Mouse (Mus musculus): ENCODE results near the gene Vps50.

Gene Vps50

DNA sequence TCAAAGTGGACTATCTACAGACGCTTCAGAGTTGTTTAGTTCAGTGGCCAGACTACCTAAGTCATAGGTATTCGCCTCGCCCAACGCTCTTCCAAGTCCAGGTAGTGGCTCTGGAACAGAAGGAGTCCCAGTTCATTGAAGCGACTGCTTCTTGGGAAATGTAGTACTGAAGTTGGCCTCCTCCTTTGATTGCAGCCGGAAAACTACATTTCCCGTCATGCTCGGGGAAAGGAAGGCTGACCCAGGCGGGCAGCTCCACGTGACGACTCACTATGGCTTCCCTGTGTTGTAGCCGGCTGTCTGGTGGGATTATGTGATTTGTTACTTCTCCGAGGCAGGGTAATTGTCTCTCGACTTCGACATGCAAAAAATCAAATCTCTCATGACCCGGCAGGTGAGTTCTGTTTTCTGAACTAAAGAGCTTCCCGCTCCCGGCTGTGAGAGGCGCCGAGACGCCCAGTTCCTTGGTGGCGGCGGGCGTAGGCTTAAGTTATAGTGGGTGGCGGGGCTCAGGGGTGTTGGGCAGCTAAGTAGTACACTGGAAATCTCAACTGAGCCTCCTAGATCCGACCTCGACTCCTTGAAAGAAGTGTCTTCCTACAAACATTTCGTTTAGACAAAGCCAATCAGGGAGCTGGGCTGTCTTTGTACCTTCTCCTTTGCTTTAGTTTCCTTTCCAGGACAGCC is at the start of gene Vps50, which contains the start of gene Hepacam2:
Gene Vps50 (plus strand): TSS at position 221 of the 687 bp plus-strand sequence.
Gene Hepacam2 (minus strand): TSS at position 137 of the 687 bp plus-strand sequence.
- in situ Hi-C loops (cut with MboI, MseI): no loop called here

DNA sequence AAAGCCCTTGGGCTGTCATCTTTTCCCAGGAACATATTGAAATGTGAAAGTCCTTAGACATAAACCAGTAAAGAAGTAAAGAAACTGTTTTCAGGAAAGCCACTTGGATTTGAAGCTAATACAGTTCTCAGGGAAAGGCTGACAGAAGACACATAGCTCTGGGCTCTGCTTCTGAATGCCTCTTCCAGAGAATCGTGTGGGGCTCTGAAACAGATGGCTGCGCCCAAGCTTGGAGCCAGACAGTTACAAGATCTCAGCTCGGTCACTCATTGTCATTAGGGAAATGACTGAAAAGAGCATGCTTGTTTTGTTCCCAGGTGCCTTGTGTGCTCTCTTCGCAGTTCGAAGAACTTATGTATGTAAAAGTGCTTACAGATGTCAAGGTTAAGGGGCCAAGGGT is 43.8 kb upstream of the Vps50 start:
- in situ Hi-C loops (cut with MboI, MseI): no loop called here

DNA sequence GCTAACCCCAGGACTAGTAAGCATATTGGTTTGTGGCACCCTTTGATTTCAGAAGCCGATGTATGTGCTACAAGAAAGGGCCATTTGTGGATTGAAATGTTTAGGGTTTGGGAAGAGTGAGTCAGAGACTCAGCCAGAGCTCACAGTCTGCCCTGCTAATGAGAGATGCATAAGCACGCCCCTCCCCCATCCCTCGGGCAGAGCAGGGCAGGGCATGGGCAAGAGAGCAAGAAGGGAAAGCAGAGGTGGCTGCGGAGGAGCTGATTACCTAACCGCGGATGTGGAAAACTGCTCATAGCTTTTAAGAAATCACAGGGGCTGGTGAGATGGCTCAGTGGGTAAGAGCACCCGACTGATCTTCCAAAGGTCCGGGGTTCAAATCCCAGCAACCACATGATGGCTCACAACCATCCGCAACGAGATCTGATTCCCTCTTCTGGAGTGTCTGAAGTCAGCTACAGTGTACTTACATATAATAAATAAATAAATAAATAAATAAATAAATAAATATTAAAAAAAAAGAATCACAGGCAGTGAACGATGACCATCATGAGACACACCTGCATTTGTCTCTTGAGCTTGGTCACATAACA is 42.1 kb upstream of the Vps50 start:
- in situ Hi-C loops (cut with MboI, MseI): no loop called here

DNA sequence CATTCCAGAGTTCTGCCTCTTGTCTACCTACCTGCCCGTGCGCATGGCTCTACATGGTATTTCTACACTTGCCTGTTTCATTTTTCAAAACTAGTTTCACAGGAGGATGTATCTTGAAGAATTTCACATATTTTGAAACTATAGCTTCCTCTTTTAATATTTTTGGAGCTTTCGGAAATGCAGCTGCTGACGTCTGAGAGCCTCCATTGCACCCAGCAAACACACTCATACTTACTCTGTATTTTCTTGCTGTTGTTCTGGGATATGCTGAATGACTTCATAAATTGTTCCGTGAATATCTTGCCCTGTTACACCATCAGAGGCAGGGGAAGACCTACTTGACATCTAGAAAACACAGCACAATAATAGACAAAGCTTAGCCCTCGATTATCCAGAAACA is 35.2 kb upstream of the Vps50 start:
- in situ Hi-C loops (cut with MboI, MseI): no loop called here

DNA sequence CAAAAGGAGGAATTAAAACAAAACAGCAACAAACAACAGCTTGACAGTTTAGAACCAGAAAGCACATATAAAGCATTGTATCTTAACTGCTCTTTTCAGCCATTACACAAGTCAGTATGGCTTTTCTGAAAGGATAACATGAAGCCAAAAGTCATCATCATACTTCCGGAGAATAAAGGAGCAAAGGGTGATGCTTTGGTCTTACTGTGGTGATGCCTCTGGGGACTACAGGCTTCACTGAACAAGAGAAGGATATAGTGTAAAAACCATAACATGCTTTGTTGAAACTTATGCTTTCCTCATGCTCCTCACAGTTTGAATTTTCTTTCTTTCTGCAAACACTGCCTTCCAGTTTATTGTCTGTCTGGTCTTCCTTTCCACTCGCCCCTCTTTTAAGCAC is 34.6 kb upstream of the Vps50 start:
- in situ Hi-C loops (cut with MboI, MseI): no loop called here

DNA sequence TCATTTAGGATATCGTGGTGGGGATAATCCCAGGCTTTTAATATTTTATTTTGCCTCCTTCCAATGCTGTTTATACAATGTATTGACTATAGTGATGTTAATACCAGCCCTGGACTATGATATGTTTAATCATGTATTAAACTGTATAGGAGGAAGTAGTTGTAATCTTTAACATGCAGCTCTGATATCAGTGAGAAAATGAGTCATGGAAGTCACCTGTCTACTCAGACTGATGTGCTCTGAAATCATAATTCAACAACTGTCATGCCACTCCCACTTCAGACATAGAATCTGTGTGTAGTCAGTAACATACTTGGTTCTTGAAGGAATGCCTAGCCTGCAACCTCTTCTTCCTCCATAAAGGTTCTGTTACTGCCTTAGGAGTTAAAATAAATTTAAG is 29.6 kb upstream of the Vps50 start:
- in situ Hi-C loops (cut with MboI, MseI): no loop called here

DNA sequence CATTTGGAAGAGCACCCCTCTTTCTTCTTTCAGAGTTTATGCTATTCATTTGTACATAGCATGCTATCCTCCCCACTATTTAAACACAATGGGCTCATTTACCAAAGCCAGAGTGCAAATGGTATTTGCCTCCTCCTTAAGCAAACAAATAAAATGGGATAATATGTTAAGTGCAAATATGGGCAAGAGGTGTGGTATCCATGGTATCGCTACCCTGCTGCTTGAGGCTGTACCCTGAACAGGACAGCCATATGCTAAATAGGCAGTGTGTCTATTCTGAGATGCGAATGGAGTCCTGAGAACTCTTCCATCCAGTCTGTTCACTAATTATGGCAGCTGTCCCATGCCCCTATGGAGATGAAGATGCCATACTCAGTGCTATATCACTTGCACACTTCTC is 27.5 kb upstream of the Vps50 start:
- in situ Hi-C loops (cut with MboI, MseI): no loop called here

DNA sequence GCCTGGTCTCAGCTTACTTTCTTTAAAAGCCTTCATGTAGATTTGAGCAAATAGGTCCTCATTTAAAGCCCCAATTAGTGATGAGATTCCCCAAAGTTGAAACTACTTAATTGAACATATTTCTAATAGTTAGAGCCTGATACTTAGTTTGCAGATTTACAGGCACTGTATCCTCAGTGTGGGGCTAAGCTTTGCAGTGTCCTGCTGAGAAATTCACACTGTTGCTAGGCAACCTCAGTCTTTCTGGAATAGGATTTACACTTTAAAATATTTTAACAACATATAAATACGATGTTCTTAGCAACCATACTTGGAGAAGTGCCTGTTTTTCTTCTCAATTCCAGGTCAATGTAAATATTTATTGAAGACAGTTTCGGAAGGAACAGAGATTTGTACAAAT is 21.9 kb upstream of the Vps50 start:
- in situ Hi-C loops (cut with MboI, MseI): no loop called here

DNA sequence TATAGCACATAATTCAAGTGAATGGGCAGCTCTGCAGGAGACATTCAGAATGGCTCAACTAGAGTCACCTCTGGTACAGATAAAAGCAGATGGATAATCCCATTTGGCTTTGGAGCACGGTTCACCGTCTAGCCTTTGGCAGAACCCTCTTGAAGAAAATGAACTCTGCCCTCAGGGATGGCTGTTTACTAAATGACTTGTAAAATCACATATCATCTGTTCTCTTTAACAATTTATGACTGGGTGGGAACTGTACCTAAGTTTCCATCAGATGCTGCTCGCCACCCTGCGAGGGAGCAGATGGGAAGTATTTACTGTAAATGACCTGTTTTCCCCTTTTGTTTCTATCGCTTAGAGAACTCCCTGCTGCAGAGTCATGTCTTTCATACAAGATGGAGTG is 18.3 kb upstream of the Vps50 start:
- in situ Hi-C loops (cut with MboI, MseI): no loop called here

DNA sequence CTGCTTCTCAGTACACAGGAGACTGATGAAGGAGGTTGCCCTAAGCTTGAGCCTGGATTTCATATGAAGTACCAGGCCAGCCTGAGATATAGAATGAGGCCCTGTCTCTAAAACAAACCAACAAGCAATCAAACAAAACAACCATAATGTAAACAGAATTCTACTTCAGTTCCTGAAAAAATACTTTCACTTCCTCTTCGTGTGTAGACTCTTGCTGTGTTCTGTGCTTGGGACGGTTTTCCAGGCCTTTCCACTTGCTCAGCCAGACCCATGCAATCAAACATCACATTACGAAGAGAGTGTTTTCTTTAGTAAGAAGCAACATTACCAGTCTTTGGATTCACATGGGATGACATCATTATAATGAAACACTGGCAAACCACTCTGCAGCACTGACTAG is 16.5 kb upstream of the Vps50 start:
- in situ Hi-C loops (cut with MboI, MseI): no loop called here

DNA sequence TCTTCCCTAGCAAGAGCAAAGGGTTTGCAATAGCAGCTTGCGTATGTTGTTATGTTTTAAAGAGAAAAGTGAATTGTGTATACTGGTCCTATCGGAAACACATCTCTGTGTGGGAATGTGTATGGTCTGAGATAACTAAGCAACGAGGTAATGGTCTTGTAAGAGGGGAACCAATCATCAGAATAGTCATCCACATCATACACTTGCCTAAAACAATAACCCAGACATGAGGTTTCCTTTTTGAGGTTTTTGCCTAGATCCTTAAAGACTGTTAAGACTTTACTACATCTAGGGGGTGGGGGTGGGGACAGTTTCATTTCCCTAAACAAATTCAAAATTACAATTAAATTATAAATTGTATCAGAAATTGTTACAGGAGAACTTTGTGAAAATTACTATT is 13.0 kb upstream of the Vps50 start:
- in situ Hi-C loops (cut with MboI, MseI): no loop called here

DNA sequence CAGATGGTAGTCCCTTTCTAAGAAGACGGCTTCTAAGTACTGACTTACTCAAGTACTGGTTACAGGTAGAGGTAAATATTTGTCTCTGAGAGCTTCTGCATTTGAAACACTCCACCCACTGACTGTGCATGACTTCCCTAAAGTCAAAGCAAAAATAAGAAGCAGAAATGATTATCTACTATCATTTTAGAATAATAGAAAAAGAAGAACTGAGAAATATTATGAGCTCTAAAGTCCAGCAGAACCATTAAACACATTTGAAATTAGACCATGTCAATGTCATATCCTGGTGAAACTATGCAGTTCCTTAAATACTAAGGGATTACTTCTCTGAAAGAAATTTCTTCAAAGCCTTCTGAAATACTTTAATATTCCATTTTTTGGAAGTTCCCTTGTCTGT is 10.8 kb upstream of the Vps50 start:
- in situ Hi-C loops (cut with MboI, MseI): no loop called here

DNA sequence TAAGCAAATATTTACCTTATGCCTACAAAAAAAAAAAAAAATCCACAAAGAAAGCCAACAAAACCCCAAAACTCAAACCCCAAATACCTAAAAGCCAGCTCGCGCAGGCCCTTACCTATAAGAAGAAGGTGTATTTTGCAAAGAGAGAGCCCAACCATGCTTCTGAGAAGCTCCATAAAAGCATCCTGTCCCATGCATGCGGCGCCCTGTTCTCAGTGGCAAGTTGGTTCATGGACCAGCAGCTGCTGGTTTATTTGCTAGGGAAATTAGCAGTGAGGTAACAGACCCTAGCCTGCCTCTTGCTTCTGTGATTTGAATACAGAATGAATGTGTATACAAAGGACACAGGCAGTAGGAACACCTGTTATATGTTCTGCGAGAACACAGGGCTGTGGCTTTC is 3.9 kb upstream of the Vps50 start:
- in situ Hi-C loops (cut with MboI, MseI): no loop called here

DNA sequence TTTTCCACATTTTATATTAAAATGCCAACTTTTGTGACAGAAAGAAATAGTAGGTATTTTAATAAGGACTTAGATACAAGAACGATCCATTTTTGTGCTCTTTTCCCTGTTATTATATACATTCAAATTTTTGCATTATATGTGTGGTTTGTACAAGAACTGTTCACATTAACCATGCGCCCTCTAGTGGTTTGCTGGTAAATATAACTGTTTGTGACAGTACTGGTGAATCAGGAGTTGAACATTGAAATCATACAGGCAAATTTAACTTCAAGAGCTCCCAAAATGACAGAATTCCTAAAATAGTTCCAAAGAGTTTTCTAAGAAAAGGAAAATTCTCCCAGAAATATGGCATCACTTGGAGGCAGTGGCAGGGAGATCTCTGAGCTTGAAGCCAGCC is 2.0 kb upstream of the Vps50 start:
- in situ Hi-C loops (cut with MboI, MseI): no loop called here

DNA sequence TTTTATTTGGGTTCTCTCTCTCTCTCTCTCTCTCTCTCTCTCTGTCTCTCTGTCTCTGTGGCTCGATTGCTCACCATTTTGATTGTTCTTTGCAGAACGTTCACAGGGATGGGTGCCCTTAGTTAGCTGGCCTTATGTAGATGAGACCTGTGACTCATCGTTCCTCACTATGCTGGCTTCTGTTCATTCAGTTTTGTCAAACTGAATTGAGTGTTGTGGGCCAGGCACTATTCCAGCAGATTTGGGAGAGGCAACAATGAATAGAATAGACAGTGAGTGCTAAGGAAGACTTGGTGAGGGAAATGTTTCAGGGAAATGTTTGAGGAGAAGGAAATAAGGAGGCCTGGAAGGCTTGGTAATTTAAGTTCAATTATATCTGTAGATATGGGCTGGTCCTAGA is 2.1 kb downstream of the Vps50 start:
- in situ Hi-C loops (cut with MboI, MseI): loop anchor here in 1 of 2 experiments (10.0 kb wide), 1 partner anchor 585 kb away; the partner anchor contains the start of gene Bet1

DNA sequence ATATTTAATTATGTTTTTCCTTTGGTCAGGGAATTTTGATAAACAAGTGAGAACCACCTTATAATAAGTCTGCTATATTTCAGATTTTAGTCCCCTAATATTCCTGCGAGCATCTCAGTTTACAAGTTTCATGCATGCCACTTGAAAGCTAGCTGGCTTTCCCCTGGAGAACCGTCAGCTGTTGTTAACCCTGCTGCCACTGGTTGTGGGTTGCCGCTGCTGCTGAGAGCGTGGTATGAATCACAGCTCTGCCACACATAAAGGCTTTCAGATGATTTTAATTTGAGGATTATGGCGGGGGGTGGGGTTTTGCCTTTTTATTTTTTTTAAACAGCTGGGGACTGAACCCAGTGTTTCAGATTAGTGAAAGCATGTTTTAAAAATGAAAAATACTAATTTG is 7.1 kb downstream of the Vps50 start:
- in situ Hi-C loops (cut with MboI, MseI): loop anchor here in 1 of 2 experiments (10.0 kb wide), 1 partner anchor 580 kb away; the partner anchor contains the start of gene Bet1

DNA sequence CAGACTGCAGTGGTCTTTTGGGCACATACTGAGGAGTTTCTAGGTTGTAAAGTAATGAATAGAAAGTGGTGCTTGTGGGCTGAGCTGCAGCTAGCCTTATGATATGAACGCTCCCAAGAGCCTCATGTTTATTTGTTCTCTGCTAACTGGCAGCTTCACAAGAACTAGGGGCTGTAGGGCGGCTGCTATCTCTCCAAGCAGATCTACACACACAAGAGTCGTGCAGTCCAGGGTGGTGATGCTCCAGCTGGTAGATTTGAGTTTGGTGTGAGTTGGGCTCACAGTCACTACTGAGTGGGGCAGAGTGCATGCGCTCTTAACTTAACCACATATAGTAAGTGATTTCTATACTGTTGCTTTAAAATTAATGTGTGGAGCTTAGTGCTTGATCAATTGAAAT is 8.9 kb downstream of the Vps50 start:
- in situ Hi-C loops (cut with MboI, MseI): loop anchor here in 1 of 2 experiments (10.0 kb wide), 1 partner anchor 578 kb away; the partner anchor contains the start of gene Bet1

DNA sequence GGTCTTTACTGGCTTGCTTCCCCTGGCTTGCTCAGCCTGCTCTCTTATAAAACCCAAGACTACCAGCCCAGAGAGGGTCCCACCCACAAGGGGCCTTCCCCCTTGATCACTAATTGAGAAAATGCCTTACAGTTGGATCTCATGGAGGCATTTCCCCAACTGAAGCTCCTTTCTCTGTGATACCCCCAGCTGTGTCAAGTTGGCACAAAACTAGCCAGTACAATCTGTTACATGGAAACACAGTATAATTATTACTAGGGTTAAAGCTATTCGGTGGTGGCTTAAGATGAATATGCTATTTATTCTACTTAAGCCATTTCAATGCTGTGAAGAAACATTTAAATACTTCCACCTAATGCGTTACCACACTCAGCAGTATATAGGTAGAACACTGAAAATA is 10.0 kb downstream of the Vps50 start:
- in situ Hi-C loops (cut with MboI, MseI): loop anchor here in 1 of 2 experiments (10.0 kb wide), 1 partner anchor 577 kb away; the partner anchor contains the start of gene Bet1

DNA sequence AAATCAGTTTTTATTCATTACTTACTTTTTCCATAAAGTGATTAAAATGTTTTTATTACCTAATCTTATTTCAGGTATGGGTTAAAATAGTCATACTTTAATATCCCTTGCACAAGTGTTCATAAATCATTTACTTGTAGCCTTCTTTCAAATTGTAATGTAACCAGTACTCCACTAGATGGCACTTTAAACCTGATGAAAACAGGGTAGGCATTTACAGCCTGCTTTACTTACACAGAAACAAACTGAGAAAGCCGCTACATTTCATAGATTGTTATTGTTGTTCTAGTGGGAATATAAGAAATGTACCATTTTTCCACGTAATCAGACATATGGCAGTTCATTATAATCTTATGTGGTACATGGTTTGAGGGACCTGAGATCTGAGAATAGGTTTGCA is 11.6 kb downstream of the Vps50 start:
- in situ Hi-C loops (cut with MboI, MseI): loop anchor here (10.0 kb wide), 1 partner anchor 575 kb away; the partner anchor contains the start of gene Bet1 (in 2 of the 2)

DNA sequence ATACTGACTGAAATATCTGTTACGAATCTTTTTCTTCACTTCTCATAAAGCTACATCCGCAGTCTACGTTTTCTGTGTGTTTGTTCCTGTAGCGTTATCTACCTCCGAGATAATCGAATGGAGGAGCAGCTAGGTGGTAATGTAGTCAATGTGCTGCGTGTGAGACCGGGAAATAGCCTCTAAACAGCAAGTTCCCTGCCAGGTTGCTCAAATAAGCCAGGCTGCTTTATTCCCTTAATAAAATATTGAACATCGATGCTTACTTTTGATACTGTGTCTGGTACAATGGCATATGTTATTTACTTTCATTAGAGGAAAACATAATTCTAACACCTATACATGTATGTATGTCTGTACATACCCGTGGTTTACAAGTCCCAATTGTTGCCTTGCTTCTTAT is 12.9 kb downstream of the Vps50 start:
- in situ Hi-C loops (cut with MboI, MseI): loop anchor here in 1 of 2 experiments (10.0 kb wide), 1 partner anchor 574 kb away; the partner anchor contains the start of gene Bet1

DNA sequence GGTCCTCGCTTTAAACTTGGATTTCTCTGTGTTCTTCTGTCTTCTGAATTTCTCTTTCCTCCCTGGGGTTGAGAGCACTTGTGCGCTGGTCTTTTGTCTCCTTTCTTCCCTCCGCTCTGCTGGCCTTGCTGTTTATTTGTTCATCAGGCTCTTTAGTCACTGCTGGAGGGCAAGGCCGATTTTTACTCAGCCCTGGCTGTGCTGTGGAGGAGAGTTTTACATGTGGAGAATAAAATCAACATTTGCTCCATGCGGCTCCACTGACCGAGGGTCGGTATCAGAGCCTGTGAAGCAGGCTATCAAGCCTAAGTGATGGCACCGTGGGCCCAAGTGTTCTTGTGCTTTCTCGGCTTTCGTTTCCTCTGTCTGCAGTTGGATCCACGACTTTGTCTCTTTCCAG is 13.4 kb downstream of the Vps50 start:
- in situ Hi-C loops (cut with MboI, MseI): loop anchor here in 1 of 2 experiments (10.0 kb wide), 1 partner anchor 573 kb away; the partner anchor contains the start of gene Bet1

DNA sequence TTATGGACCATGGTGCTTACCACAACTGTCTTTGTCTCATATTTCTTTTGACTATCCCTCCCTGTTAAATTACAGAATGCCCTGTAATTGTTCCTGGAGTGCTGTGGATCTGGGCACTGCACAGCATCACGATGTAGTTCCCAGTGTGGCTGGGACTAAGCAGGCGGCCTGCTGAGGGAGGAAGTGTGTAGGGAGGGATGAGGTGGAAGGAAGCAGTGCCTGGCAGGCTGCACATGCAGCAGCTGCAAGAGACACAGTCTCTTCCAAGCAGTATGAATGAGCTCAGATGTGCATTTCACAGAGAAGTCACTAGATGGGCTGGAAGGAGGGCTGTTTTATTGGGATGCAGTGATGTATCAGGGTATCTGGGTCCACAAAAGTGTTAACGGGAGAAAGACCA is 14.4 kb downstream of the Vps50 start:
- in situ Hi-C loops (cut with MboI, MseI): loop anchor here in 1 of 2 experiments (10.0 kb wide), 1 partner anchor 572 kb away; the partner anchor contains the start of gene Bet1

DNA sequence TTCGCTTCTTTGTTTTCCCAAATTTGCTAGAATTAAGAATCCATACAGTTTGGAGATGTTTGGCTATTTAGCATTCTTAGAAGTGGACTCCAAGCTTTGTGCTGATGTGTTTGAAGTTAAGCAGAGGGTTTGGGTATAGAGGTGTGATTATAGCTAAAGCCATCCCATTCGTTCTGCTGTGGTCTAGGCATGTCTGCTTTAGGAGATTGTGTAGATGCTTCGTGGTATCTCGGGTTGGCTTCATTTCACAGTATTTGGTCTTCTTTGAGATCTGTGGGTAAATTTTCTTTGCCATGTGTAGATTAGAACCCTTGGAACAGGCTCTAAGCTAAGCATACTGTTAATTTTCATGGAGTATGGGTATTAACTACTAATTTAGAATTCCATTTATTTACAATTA is 30.0 kb downstream of the Vps50 start:
- in situ Hi-C loops (cut with MboI, MseI): no loop called here

Measured in T-helper 17 cell (primary cell).